Mouse (Mus musculus) cerebellum, adult (tissue): ENCODE data around the gene Grik1.
A peak's percentile ranks its signal among the peaks of the same experiment; 100 is the strongest.

Experiments used
- ATAC-seq: cut with Nextera tagmentation; 2 replicates; pipeline ENCODE4 v1.9.2; 2017; ENCODE audit warnings: mild to moderate bottlenecking, moderate library complexity, mixed read lengths; ENCODE audit not compliant: insufficient number of reproducible peaks, low FRiP score, low TSS enrichment

The Grik1 gene

GRCm38 (mm10) chr16:88290132-88290772 lies at the start of gene Grik1:
Gene Grik1, minus strand, starts transcription at chr16:88290265.
- no peak for ATAC-seq

GRCm38 (mm10) chr16:88294209-88294608 lies 4.1 kb upstream of the Grik1 start:
- no peak for ATAC-seq

- no peak; the same call in 1 of the 2 replicates for ATAC-seq
Observed at GRCm38 (mm10) chr16:88289421-88290081, 514 bp downstream of the Grik1 start.

- ATAC-seq, result no peak
Observed at GRCm38 (mm10) chr16:88258407-88258806, 31.7 kb downstream of the Grik1 start.

- ATAC-seq, result no peak
Observed at GRCm38 (mm10) chr16:88257072-88257471, 33.0 kb downstream of the Grik1 start.

- ATAC-seq, result no peak
Observed at GRCm38 (mm10) chr16:88256101-88256500, 34.0 kb downstream of the Grik1 start.

- no peak for ATAC-seq
Observed at GRCm38 (mm10) chr16:88252676-88253075, 37.4 kb downstream of the Grik1 start.

GRCm38 (mm10) chr16:88251049-88251448 lies 39.0 kb downstream of the Grik1 start:
- no peak for ATAC-seq

- no peak for ATAC-seq
Observed at GRCm38 (mm10) chr16:88249825-88250224, 40.2 kb downstream of the Grik1 start.

- no peak for ATAC-seq
Observed at GRCm38 (mm10) chr16:88247586-88247985, 42.5 kb downstream of the Grik1 start.

- no peak for ATAC-seq
Observed at GRCm38 (mm10) chr16:88244658-88245057, 45.4 kb downstream of the Grik1 start.

- ATAC-seq, result no peak
Observed at GRCm38 (mm10) chr16:88225616-88226015, 64.4 kb downstream of the Grik1 start.

- no peak for ATAC-seq
Observed at GRCm38 (mm10) chr16:88221932-88222331, 68.1 kb downstream of the Grik1 start.

- no peak for ATAC-seq
Observed at GRCm38 (mm10) chr16:88212531-88212930, 77.5 kb downstream of the Grik1 start.

- no peak for ATAC-seq
Observed at GRCm38 (mm10) chr16:88211852-88212251, 78.2 kb downstream of the Grik1 start.

- peak; percentile 61 for ATAC-seq
Observed at GRCm38 (mm10) chr16:88204400-88204799, 85.7 kb downstream of the Grik1 start.

- no peak for ATAC-seq
Observed at GRCm38 (mm10) chr16:88203985-88204384, 86.1 kb downstream of the Grik1 start.

GRCm38 (mm10) chr16:88187433-88188037 lies 102.5 kb downstream of the Grik1 start:
- no peak; the same call in 1 of the 2 replicates for ATAC-seq

- ATAC-seq, result no peak
Observed at GRCm38 (mm10) chr16:88178813-88179212, 111.3 kb downstream of the Grik1 start.

- ATAC-seq, result no peak
Observed at GRCm38 (mm10) chr16:88177364-88177763, 112.7 kb downstream of the Grik1 start.

GRCm38 (mm10) chr16:88174083-88174721 lies 115.9 kb downstream of the Grik1 start:
- no peak for ATAC-seq
